Mouse (Mus musculus) neutrophil, adult 5-6 weeks (primary cell): ENCODE results near the gene Olfr829. TPM values are rescaled to one million over a fixed set of nuclear protein-coding genes. Genes with fewer than 3 reads are reported as not detected.
"Not testable (repeated sequence)": the region's sequence is repeated elsewhere in the genome, so short reads cannot be mapped to it uniquely, and the experiment has no call there.

ENCODE experiments used
- ATAC-seq: fragments of 151-379, 151-347 bp; 2 replicates; pipeline ENCODE4 v1.8.0; 2017; ENCODE audit warnings: mild to moderate bottlenecking, moderate TSS enrichment; ENCODE audit not compliant: insufficient number of reproducible peaks, poor library complexity, low FRiP score, severe bottlenecking; ENCODE audit errors: extremely low read depth
- total RNA-seq: library from RNA; stranded (forward); fragments of 200-1000 nt; gene quantifications from 2 replicates; pipeline ENCODE4 v1.2.3, GENCODE M21; 2017

Gene Olfr829
- not detected in 2 replicates for total RNA-seq

- no peak for ATAC-seq
Observed at GRCm38 (mm10) chr9:18854633-18855032, at the start of gene Olfr829. TSS of gene Olfr829 (plus strand) at chr9:18854933.

GRCm38 (mm10) chr9:18819426-18819825, 35.3 kb upstream of the Olfr829 start, which contains the start of gene Olfr828:
TSS of gene Olfr828 (minus strand) at chr9:18819526.
- no peak for ATAC-seq

DNA sequence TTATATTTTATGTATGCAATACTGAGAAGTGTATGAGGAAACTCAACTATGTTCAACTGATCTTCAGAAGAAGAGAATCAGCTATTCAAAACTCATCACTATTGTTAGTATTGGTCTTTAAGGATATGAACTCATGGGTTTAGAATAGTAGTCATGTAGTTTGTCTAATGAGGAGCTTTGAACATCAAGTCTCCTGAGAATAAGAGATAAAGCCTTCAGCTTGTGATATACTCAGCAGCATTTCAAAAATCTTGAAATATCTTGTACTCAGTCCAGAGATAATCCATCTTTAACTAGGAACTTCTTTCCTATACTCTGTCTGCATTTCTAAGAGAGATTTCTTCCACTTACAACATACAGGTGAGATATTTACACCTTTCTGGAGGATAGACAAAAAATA, 19.7 kb downstream of the Olfr829 start, which contains the start of gene Olfr830:
TSS of gene Olfr830 (plus strand) at position 301 of the 400 bp plus-strand sequence.
- ATAC-seq = no peak

DNA sequence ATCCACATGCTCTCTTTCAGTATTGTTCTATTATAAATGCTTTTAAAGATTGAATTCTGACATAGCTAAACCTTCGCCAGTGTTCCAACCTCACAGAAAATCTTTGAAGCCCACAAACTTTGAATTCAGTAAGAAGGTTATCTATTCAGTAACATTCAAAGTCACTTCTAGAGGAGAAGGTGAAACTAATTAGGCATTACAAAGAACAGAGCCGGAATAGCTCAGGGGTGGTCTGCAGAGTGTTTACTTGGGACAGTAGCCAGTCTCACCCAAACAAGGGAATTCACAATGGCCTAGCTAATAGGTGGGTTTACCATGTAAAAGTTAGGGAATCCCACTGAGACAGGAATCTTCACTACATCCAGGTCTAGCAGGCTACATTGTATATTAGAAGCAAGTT, 53.0 kb downstream of the Olfr829 start:
- ATAC-seq = not testable (repeated sequence)

Other genes with a start within 250 kb of the Olfr829 start
- not detected in 2 replicates for gene Muc16, start 180.4 kb upstream of the Olfr829 start, total RNA-seq
- gene Olfr24, start 90.9 kb upstream of the Olfr829 start, total RNA-seq = 0.37 TPM in 1 of 2 replicates, not detected in the other
- not detected in 2 replicates for gene Olfr828, start 35.4 kb upstream of the Olfr829 start, total RNA-seq
- 0.37 TPM in 1 of 2 replicates, not detected in the other for gene Olfr830, start 19.8 kb downstream of the Olfr829 start, total RNA-seq
- not detected in 2 replicates for gene Olfr832, start 82.2 kb downstream of the Olfr829 start, total RNA-seq
- gene Olfr834, start 133.1 kb downstream of the Olfr829 start, total RNA-seq = not detected in 2 replicates
- 0.23 TPM in 1 of 2 replicates, not detected in the other for gene Olfr835, start 177.8 kb downstream of the Olfr829 start, total RNA-seq